Mouse (Mus musculus) C2C12 (cell line): ENCODE results near the gene Cdc7.

Experiments
- CTCF ChIP-seq: IDR thresholded peaks from one replicate; pipeline ENCODE4 v1.5.1; 2011; ENCODE audit not compliant: control insufficient read depth, insufficient read depth, insufficient read length
- FOSL1 ChIP-seq: IDR thresholded peaks from one replicate; pipeline ENCODE4 v1.8.0; 2011; ENCODE audit warnings: mild to moderate bottlenecking, low read length; ENCODE audit not compliant: poor library complexity, insufficient read depth, severe bottlenecking
- MAX ChIP-seq: IDR thresholded peaks from one replicate; pipeline ENCODE4 v1.6.1; 2011; ENCODE audit warnings: mild to moderate bottlenecking, control low read depth
- MYOD1 ChIP-seq: IDR thresholded peaks from one replicate; pipeline ENCODE4 v1.6.1; 2011; ENCODE audit warnings: low read depth; ENCODE audit not compliant: control insufficient read depth, insufficient read length
- MYOG ChIP-seq: IDR thresholded peaks from one replicate; pipeline ENCODE4 v1.6.1; 2011; ENCODE audit not compliant: control insufficient read depth, insufficient read length; ENCODE audit errors: extremely low read depth

DNA sequence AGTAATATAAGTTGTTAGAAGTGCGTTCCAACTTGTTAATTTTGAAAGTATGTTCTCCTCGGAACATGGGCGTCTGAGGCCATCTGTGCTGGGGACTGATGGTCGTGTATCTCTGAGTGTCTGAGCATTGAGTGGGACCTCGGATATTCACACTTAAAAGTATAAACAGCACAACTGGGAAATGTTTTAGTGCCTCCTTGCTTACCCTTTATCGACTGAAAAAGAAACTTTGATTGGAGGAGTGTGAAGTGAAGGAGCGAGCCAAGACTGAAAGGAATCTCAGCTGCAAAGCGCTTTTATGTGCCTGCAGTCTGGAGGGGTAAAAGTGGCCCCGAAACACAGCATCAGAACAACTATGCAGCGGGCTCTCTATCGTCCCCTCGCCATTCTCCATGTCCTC, 25.7 kb downstream of the Cdc7 start:
- TF ChIP-seq CTCF, result no peak
- TF ChIP-seq MAX, result no peak
- no peak for TF ChIP-seq MYOG
- no peak for TF ChIP-seq MYOD1
- no peak for TF ChIP-seq FOSL1
